Mouse (Mus musculus) limb, embryonic 10.5 days (tissue): ENCODE measurements around the gene Soga3. TPM values are rescaled to one million over a fixed set of nuclear protein-coding genes. Genes with fewer than 3 reads are reported as not detected.
A peak's percentile ranks its signal among the peaks of the same experiment; 100 is the strongest.

Experiments
- DNase-seq: peaks from one replicate; pipeline ENCODE4 v3.0.0-alpha.2; 2017; ENCODE audit warnings: low spot score
- H3K27ac ChIP-seq: fragments of 300-500 bp; sonication (generic); 2 replicates; pipeline ENCODE4 v1.5.1; 2016; ENCODE audit warnings: mild to moderate bottlenecking
- H3K27me3 ChIP-seq: fragments of 300-500 bp; sonication (generic); 2 replicates; pipeline ENCODE4 v1.6.1; 2016; ENCODE audit warnings: low read depth, mild to moderate bottlenecking; ENCODE audit not compliant: poor library complexity, severe bottlenecking
- H3K36me3 ChIP-seq: fragments of 300-500 bp; sonication (generic); 2 replicates; pipeline ENCODE4 v1.6.1; 2016; ENCODE audit warnings: mild to moderate bottlenecking, moderate library complexity
- H3K4me1 ChIP-seq: fragments of 300-500 bp; sonication (generic); 2 replicates; pipeline ENCODE4 v1.6.1; 2016
- H3K4me3 ChIP-seq: fragments of 300-500 bp; sonication (generic); 2 replicates; pipeline ENCODE4 v1.5.1; 2016; ENCODE audit warnings: mild to moderate bottlenecking, moderate library complexity
- H3K9me3 ChIP-seq: fragments of 300-500 bp; sonication (generic); replicated peaks from 2 replicates; pipeline ENCODE4 v1.6.1; 2016; ENCODE audit warnings: mild to moderate bottlenecking
- WGBS: fragments of 180-500 bp; shearing (Covaris S2); methylation state at CpG from one replicate; pipeline ENCODE4 v1.1.7; 2016; 5-methylcytosine and 5-hydroxymethylcytosine counted together
- polyA plus RNA-seq: library from polyadenylated mRNA; unstranded; fragments of >200 nt; fragmentation: Nextera tagmentation; extraction: Ambion mirVana; gene quantifications from 2 replicates; pipeline ENCODE4 v1.2.1, GENCODE M21; 2016

The Soga3 gene
- polyA plus RNA-seq: 0.38 and 1.3 TPM in 2 replicates

- H3K4me1 ChIP-seq: peaks cover 32% of the 10 kb centered on the region
- peak; percentile 53 for DNase-seq
- peaks cover 64% of the 10 kb centered on the region for H3K27me3 ChIP-seq
- peak within 1 kb of the TSS; percentile 50; the same call in 1 of the 2 replicates for H3K27ac ChIP-seq
- no peaks in the 10 kb centered on the region for H3K36me3 ChIP-seq
- no peaks in the 10 kb centered on the region for H3K9me3 ChIP-seq
- peak within 1 kb of the TSS; percentile 51 for H3K4me3 ChIP-seq
- under 1% methylated on average over 34 of the region's 34 CpGs for WGBS
Observed at GRCm38 (mm10) chr10:29143566-29144335, at the start of gene Soga3. Soga3 (plus strand) TSS chr10:29143839.

DNA sequence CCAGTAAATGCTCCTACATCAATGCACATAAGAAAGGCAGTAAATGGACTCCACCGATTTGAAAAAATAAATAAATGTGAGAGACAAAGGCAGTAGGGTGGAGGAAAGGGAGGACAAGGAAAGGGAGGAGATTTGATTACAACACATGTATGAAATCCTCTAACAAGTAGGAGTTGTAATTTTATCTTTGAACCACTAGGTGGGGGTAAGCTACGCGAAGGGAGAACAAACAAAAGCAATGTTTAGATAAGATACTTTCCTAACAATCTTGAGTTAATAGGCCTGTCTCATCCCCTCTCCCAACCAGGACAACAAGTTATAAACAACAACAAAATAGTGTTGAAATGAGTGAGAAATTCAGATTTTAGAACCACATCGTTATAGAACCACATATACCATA is 36.7 kb upstream of the Soga3 start:
- no peaks in the 10 kb centered on the region for H3K9me3 ChIP-seq
- H3K27ac ChIP-seq: no peak overlapping the region
- H3K27me3 ChIP-seq: no peaks in the 10 kb centered on the region
- 20% methylated on average over 4 of the region's 4 CpGs for WGBS
- DNase-seq: no peak
- no peak overlapping the region for H3K4me3 ChIP-seq
- H3K4me1 ChIP-seq: no peaks in the 10 kb centered on the region
- no peaks in the 10 kb centered on the region for H3K36me3 ChIP-seq

DNA sequence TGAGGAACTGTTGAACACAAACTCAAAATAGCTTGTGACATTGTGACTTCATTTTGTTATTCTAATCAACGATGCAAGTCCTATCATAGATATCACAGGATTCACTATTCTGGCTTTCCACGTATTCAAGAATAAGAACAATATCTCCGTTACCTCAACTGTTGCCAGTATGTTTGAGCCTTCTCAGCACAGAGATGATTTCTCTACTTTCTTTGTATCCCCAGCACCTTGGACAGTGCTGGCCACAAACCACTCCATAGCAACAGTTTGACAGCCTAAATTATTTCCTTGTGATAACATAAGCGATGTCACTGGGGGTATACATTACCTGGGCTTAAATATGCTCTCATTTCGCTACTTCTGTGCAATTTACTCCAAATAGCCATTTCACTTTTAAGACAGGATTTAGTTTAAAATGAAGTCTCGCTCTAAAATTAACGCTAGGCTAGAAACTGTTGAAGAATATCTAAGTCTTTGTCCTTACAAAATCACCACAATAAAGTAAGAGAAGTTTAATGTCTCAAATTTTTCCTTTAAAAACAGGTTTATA is 1.0 kb upstream of the Soga3 start:
- no peak for DNase-seq
- Histone ChIP-seq H3K27ac (no peak overlapping the region), H3K36me3 (no peaks in the 10 kb centered on the region), H3K4me3 (no peak overlapping the region), H3K9me3 (no peaks in the 10 kb centered on the region), H3K4me1 (peaks cover 24% of the 10 kb centered on the region), H3K27me3 (peaks cover 53% of the 10 kb centered on the region)
- WGBS: 34% methylated on average over 7 of the region's 7 CpGs

DNA sequence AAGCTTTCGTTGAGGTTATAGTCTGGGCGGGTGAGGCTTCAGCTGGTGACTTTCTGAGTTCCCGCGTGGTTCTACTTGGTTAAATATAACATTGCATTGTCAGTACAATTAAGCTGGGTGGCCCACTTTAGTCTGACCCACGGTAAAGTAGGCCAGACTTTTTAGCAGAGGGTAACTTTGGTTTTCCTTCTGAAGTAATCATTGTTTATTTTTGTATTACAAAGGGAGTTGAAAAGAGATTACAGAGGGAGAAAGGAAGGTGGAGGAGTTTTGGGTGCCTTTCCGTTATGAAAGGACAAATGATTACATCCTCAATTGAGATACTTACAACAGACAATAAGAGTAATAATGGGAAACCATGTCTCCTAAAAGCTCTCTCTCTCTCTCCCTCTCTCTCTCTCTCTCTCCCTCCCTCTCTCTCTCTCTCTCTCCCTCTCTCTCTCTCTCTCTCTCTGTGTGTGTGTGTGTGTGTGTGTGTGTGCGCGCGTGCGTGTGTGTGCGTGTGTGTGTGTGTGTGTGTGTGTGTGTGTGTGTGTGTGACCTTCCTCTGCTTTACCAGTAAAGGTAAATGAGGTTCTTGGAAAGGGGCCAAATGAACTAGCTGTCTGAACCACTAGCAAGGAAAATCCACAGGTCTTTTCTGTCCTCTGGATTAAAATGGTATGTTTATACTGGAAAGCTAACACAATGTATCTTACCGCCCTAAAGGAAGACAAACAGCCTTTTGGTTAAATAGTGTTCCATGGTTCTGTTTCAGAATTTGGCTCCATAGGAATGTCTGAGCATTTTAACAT is 1.2 kb downstream of the Soga3 start:
- peaks cover 32% of the 10 kb centered on the region for H3K4me1 ChIP-seq
- H3K36me3 ChIP-seq: no peaks in the 10 kb centered on the region
- peak overlapping the region; percentile 51; the same call in 1 of the 2 replicates for H3K4me3 ChIP-seq
- H3K9me3 ChIP-seq: no peaks in the 10 kb centered on the region
- WGBS: 26% methylated on average over 9 of the region's 12 CpGs
- DNase-seq: no peak
- H3K27ac ChIP-seq: no peak overlapping the region
- H3K27me3 ChIP-seq: peaks cover 70% of the 10 kb centered on the region

DNA sequence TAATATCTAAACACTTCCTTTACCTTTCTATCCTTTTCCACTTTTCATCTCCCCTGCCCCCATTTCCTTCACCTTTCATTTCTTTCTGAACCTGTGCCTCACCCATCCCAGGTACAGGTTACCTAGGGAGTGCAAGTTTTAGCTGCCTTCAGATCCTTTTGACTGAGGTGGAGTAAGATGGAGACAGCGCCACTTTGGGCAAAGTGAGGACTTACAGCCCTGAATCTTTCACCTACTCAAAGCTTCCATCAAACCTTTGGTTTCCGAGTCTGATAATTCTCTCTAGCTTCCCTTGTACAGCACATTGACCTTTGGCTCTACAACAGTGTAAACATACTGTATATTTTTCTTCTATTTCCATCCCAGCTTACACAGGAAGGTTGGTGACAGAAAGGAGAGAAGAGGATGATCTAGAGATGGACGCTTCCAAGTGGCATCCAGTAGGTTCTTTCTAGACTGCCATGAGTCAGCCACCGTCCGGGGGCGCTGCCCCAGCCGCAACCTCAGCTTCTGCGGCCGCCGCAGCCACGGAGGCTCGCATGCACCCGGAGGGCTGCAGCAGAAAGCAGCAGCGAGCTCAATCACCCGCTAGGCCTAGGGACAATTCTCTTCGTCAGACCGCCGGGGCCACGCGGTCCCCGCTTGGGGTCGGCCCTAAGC is 2.7 kb downstream of the Soga3 start:
- Histone ChIP-seq H3K4me3 (peak overlapping the region; percentile 65), H3K4me1 (peaks cover 32% of the 10 kb centered on the region), H3K9me3 (no peaks in the 10 kb centered on the region), H3K36me3 (no peaks in the 10 kb centered on the region), H3K27ac (no peak overlapping the region), H3K27me3 (peaks cover 70% of the 10 kb centered on the region)
- WGBS: 1% methylated on average over 22 of the region's 22 CpGs
- no peak for DNase-seq

DNA sequence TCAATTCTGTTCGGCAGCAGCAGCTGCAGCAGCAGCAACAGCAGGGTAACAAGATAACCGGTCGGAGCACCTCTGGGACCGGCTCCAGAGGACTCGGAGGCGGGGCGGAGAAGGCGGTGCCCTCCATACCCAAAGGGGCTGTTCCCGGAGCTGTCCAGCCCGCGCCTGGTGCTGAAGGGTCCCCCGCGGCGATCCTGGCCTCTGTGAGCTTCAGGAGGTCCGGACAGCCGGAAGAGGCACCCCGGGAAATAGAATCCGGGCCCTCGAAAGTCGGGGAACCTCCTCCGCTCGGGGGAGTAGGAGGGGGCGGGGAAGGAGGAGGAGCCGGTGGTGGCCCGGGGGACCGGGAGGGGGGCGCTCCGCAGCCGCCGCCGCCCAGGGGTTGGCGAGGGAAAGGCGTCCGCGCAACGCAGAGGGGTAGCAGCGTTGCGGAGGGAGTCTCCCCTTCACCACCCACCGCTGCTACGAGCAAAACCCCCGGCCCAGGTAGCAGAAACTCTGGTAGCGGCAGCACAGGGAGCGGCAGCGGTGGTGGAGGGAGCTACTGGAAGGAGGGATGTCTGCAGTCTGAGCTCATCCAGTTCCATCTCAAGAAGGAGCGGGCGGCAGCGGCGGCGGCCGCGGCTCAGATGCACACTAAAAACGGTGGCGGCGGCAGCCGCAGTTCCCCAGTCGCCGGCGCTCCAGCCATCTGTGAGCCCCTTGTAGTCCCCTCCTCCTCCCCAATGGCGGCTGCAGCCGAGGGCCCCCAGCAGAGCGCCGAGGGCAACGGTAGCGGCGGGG is 3.4 kb downstream of the Soga3 start:
- Histone ChIP-seq H3K9me3 (no peaks in the 10 kb centered on the region), H3K36me3 (no peaks in the 10 kb centered on the region), H3K27ac (0 out of 2 replicates have a peak overlapping the region, but pooled peaks have one; percentile 3)

DNA sequence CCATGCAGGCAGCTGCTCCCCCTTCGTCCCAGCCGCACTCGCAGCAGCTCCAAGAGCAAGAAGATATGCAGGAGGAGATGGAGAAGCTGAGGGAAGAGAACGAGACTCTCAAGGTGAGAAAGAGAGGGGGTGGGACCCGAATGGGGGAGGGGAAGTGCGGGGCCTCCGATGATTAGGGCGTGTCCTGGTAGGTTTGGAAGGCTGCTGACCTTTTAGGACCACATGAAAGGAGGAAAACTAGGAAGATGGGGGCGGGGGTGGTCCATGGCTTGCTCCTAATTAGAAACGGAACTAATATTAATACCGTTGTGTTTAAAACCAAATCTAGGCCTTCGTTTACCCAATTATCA is 4.0 kb downstream of the Soga3 start:
- DNase-seq: no peak
- no peaks in the 10 kb centered on the region for H3K9me3 ChIP-seq
- H3K4me1 ChIP-seq: peaks cover 32% of the 10 kb centered on the region
- H3K36me3 ChIP-seq: no peaks in the 10 kb centered on the region
- H3K27ac ChIP-seq: no peak overlapping the region
- under 1% methylated on average over 12 of the region's 12 CpGs for WGBS
- peaks cover 68% of the 10 kb centered on the region for H3K27me3 ChIP-seq
- H3K4me3 ChIP-seq: peak overlapping the region; percentile 65

More for the DNA sequence above, 3.4 kb downstream of the Soga3 start:
- under 1% methylated on average over 63 of the region's 65 CpGs for WGBS
- Histone ChIP-seq H3K4me3 (peak overlapping the region; percentile 65), H3K4me1 (peaks cover 32% of the 10 kb centered on the region), H3K27me3 (peaks cover 70% of the 10 kb centered on the region)
- peak; percentile 92 for DNase-seq

DNA sequence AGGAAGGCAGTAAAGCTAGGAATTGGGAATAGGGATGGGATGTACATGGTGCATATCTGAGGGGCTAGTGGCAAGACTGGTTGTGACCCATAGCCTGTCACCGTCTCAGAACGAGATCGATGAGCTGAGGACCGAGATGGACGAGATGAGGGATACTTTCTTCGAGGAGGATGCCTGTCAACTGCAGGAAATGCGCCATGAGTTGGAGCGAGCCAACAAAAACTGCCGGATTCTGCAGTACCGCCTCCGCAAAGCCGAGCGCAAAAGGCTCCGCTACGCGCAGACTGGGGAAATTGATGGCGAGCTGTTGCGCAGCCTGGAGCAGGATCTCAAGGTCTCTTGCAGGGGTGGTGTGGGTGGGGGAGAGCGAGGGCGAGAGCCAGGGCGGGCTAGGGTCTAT is 4.4 kb downstream of the Soga3 start:
- DNase-seq: peak; percentile 37
- Histone ChIP-seq H3K4me3 (peak overlapping the region; percentile 65), H3K4me1 (peaks cover 32% of the 10 kb centered on the region), H3K36me3 (no peaks in the 10 kb centered on the region), H3K27ac (no peak overlapping the region), H3K27me3 (peaks cover 63% of the 10 kb centered on the region), H3K9me3 (no peaks in the 10 kb centered on the region)
- 2% methylated on average over 21 of the region's 21 CpGs for WGBS

- no peak overlapping the region for H3K27ac ChIP-seq
- WGBS: 94% methylated on average over 3 of the region's 3 CpGs
Observed at GRCm38 (mm10) chr10:29155304-29155703, 11.7 kb downstream of the Soga3 start.

GRCm38 (mm10) chr10:29161664-29162063 is 18.0 kb downstream of the Soga3 start:
- Histone ChIP-seq H3K4me1 (no peaks in the 10 kb centered on the region), H3K9me3 (no peaks in the 10 kb centered on the region), H3K27me3 (no peaks in the 10 kb centered on the region), H3K27ac (no peak overlapping the region), H3K4me3 (no peak overlapping the region), H3K36me3 (no peaks in the 10 kb centered on the region)
- DNase-seq: no peak
- 94% methylated on average over 2 of the region's 2 CpGs for WGBS

More at GRCm38 (mm10) chr10:29155304-29155703, 11.7 kb downstream of the Soga3 start:
- H3K4me3 ChIP-seq: no peak overlapping the region
- H3K36me3 ChIP-seq: no peaks in the 10 kb centered on the region
- DNase-seq: no peak
- no peaks in the 10 kb centered on the region for H3K9me3 ChIP-seq
- no peaks in the 10 kb centered on the region for H3K27me3 ChIP-seq
- no peaks in the 10 kb centered on the region for H3K4me1 ChIP-seq

DNA sequence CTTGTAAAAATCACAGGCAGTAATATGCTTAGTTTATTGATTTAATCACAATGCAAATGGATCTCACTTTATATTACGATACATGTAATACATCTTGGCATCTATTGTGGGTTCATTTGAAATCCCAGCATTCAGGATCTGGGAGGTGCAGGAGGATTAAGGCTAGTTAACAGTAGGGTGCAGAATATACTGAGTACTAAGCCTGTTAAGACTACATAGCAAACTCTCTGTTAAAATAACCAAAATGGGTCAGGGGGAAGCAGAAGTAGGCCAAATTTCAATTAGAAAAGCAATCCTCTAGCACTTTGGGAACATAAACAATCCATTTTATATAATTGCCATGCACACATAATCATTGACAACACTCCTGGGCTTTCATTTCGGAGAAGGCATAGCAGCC is 30.1 kb downstream of the Soga3 start:
- DNase-seq: no peak
- Histone ChIP-seq H3K36me3 (no peaks in the 10 kb centered on the region), H3K4me3 (no peak overlapping the region), H3K4me1 (no peaks in the 10 kb centered on the region), H3K27me3 (no peaks in the 10 kb centered on the region), H3K27ac (no peak overlapping the region), H3K9me3 (no peaks in the 10 kb centered on the region)
- WGBS: 87% methylated on average over 2 of the region's 2 CpGs

GRCm38 (mm10) chr10:29175656-29176055 is 32.0 kb downstream of the Soga3 start:
- WGBS: 73% methylated on average over 3 of the region's 3 CpGs
- no peak for DNase-seq
- Histone ChIP-seq H3K36me3 (no peaks in the 10 kb centered on the region), H3K4me1 (no peaks in the 10 kb centered on the region), H3K4me3 (no peak overlapping the region), H3K27me3 (no peaks in the 10 kb centered on the region), H3K9me3 (no peaks in the 10 kb centered on the region), H3K27ac (no peak overlapping the region)
